Mouse (Mus musculus) G1E (cell line): Measurements from ENCODE around the gene Ndufc1.

Experiments
- CTCF ChIP-seq: IDR thresholded peaks from 2 replicates; pipeline ENCODE4 v1.5.1; 2012; ENCODE audit warnings: low read depth, low read length, inconsistent platforms, mixed read lengths
- GATA1 ChIP-seq: IDR thresholded peaks from 2 replicates; pipeline ENCODE4 v1.6.1; 2012; ENCODE audit warnings: borderline replicate concordance, low read length, inconsistent platforms, mixed read lengths
- GATA2 ChIP-seq: IDR thresholded peaks from 2 replicates; pipeline ENCODE4 v1.6.1; 2012; ENCODE audit warnings: low read depth, low read length, inconsistent platforms, borderline replicate concordance
- POLR2AphosphoS5 ChIP-seq: IDR thresholded peaks from 2 replicates; pipeline ENCODE4 v1.6.1; 2012; ENCODE audit warnings: low read depth, low read length, inconsistent platforms; ENCODE audit not compliant: insufficient replicate concordance
- TAL1 ChIP-seq: conservative IDR thresholded peaks from 2 replicates; pipeline ENCODE4 v1.6.1; 2012; ENCODE audit warnings: low read depth, low read length, inconsistent platforms, mixed read lengths

DNA sequence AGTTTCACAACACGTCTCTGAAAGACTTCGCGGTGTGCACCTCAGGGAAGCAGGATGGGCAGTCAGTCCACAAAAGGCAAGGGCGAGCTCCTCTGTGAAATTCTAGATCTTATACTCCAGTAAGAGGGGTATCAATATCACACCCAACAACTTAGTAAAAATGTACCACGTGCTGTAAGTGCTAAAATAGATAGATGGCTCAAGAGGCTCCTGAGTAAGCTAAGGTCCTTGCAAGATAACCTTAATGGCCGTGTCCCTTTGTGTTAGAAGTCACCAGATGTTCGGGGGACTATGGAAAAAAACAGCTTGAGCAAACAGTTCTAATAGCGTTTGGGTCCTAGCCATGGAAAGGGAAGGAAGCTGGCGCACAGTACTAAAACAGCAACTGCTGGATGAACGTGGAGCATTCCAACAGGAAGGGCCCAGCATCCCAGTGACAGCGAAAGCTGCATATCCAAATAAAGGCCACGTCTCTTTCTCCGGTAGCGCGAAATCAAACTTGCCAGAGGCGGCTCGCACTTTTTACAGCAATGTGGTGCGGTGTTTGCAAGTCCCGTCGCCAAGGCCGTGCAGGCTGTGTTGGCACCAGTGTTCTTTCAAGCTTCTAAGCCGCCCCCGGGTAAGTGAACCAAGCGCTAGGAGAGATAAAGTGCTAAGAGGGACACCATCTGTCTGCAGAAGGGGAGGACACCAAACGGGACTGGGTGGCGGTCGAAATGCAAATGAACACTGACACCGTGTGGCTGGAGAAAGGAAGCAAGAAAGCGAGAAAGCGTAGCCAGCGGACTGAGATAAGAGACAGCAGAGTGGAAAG lies 43.9 kb downstream of the Ndufc1 start:
- TF ChIP-seq CTCF (no peak), POLR2AphosphoS5 (no peak), GATA1 (no peak), TAL1 (no peak), GATA2 (no peak)
